Mouse (Mus musculus) lung, postnatal 36 days (tissue): ENCODE measurements around the gene Yif1b.
"Not testable (repeated sequence)": the region's sequence is repeated elsewhere in the genome, so short reads cannot be mapped to it uniquely, and the experiment has no call there.

Experiments used
- DNase-seq: peaks from one replicate; pipeline ENCODE4 v3.0.0; 2022; ENCODE audit warnings: mixed read lengths

Yif1b gene

GRCm38 (mm10) chr7:29238019-29238967 is at the start of gene Yif1b:
Gene Yif1b, plus strand, starts transcription at chr7:29238329.
- peak; percentile 99 for DNase-seq

GRCm38 (mm10) chr7:29194230-29194629 is 43.9 kb upstream of the Yif1b start:
- DNase-seq: not testable (repeated sequence)

GRCm38 (mm10) chr7:29202577-29202976 is 35.6 kb upstream of the Yif1b start:
- no peak for DNase-seq

- DNase-seq: peak; percentile 76
These were observed 27.1 kb upstream of the Yif1b start for GRCm38 (mm10) chr7:29211013-29211412.

GRCm38 (mm10) chr7:29211415-29212198 is 26.5 kb upstream of the Yif1b start:
- peak; percentile 95 for DNase-seq

- no peak for DNase-seq
These were observed 25.8 kb upstream of the Yif1b start for GRCm38 (mm10) chr7:29212199-29212765.

GRCm38 (mm10) chr7:29212775-29213560 is 25.2 kb upstream of the Yif1b start:
- DNase-seq: not testable (repeated sequence)

GRCm38 (mm10) chr7:29213675-29214082 is 24.4 kb upstream of the Yif1b start, which contains the start of gene Catsperg1:
Gene Catsperg1, minus strand, starts transcription at chr7:29214035.
- peak; percentile 30 for DNase-seq

- DNase-seq: no peak
These were observed 23.9 kb upstream of the Yif1b start for GRCm38 (mm10) chr7:29214236-29214635.

- no peak for DNase-seq
These were observed 23.3 kb upstream of the Yif1b start for GRCm38 (mm10) chr7:29214846-29215245.

GRCm38 (mm10) chr7:29224756-29225394 is 13.3 kb upstream of the Yif1b start:
- no peak for DNase-seq

- no peak for DNase-seq
These were observed 12.6 kb upstream of the Yif1b start for GRCm38 (mm10) chr7:29225520-29225919.

- no peak for DNase-seq
These were observed 9.9 kb upstream of the Yif1b start for GRCm38 (mm10) chr7:29228202-29228601.

GRCm38 (mm10) chr7:29230560-29230959 is 7.6 kb upstream of the Yif1b start:
- no peak for DNase-seq

- no peak for DNase-seq
These were observed 6.6 kb upstream of the Yif1b start for GRCm38 (mm10) chr7:29231517-29231916.

GRCm38 (mm10) chr7:29232247-29233013 is 5.7 kb upstream of the Yif1b start, which contains the start of gene Kcnk6:
Gene Kcnk6, minus strand, starts transcription at chr7:29232515.
- DNase-seq: peak; percentile 76

GRCm38 (mm10) chr7:29233745-29234144 is 4.4 kb upstream of the Yif1b start:
- DNase-seq: peak; percentile 81

- DNase-seq: no peak
These were observed 3.5 kb upstream of the Yif1b start for GRCm38 (mm10) chr7:29234661-29235060.

GRCm38 (mm10) chr7:29236593-29236992 is 1.5 kb upstream of the Yif1b start:
- no peak for DNase-seq

- DNase-seq: not testable (repeated sequence)
These were observed 533 bp upstream of the Yif1b start for GRCm38 (mm10) chr7:29237596-29237995.
